Mouse (Mus musculus): ENCODE measurements around the gene Pla2g7. TPM values are rescaled to one million over a fixed set of nuclear protein-coding genes. Genes with fewer than 3 reads are reported as not detected.

Gene Pla2g7
- polyA plus RNA-seq, 1 experiment from 2014 or later: 12.5 TPM

DNA sequence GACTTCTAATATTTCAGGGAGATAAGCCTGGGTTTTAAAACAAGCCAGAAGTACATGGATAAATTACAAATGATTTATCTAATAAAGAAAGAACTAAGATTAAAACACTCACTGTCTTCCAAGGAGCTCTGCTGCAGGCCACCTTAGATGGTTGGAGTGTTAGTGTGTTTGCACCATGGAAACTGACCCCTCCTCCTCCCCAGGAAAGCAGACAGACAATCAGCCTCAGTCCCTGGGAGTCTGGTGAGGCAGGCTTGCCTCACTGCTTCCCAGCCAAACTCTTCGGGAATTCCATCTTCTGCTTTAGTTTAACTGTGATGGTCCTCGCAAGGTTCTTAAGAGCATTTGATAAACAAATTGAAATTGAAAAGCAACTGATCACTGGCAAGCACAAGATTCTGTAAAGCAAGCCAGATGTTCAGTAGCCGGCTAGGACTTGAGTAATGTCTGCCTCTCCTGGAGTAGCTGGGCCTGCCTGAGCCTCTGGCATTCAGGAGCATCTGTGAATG is 16.7 kb upstream of the Pla2g7 start:
- no peak for ATAC-seq (replicated peaks; ENCODE audit: insufficient number of reproducible peaks, insufficient read depth, low FRiP score, low read depth)
- Histone ChIP-seq H3K27ac (no peak overlapping the region), H3K4me2 (no peak overlapping the region), H3K4me1 (replicated peaks) (peaks cover 5% of the 10 kb centered on the region), H3K36me3 (no peaks in the 10 kb centered on the region), H3K9ac (no peak overlapping the region), H3K4me3 (no peak overlapping the region), H3K27me3 (no peaks in the 10 kb centered on the region), H3K9me3 (replicated peaks) (no peaks in the 10 kb centered on the region)
- WGBS: 37% methylated on average over 3 of the region's 3 CpGs

DNA sequence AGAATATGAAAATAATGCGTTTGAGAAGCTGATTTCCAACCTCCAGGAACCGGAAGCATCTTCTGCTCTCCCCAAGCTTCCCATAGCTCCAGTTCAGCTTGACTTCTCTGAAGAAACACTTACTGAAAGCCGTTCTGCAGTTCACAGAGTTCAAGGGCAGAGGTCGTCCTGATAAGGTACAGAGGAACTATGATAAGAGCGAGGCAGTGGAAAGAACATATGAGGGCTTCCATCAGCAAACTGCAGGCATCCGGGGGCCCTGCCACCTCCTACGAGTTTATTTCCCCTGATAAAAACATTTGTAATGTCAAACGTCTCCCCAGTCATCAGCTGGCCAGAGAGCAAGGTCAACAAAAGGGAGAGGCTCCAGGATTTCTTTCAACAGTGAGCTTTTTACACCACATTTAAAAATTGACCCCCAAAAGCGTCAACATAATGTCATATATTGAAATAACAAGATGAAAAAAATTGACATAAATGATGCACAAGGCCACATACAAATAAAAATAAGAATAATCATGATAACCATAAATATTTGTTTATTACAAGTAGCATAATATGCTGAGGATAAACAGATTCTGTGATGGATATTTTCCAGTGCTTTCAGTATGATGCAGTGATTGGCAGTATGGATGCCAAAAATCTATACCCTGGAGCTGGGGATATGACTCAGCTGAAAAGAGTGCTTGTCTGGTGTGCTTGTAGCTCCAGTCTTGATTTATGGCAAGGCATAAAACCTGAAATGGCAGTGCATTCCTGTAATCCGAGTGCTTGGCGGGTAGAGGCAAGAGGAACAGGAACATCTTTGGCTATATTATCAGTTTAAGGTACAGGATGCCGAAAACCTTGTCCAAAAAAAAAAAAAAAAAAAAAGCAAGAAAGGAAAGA is 13.1 kb upstream of the Pla2g7 start:
- no peaks in the 10 kb centered on the region for H3K27me3 ChIP-seq
- no peaks in the 10 kb centered on the region for H3K36me3 ChIP-seq
- H3K4me3 ChIP-seq: no peak overlapping the region
- H3K4me1 ChIP-seq (replicated peaks): peaks cover 11% of the 10 kb centered on the region
- H3K9ac ChIP-seq: no peak overlapping the region
- 33% methylated on average over 12 of the region's 12 CpGs for WGBS
- H3K4me2 ChIP-seq: peak overlapping the region; percentile 14; the same call in 1 of the 2 replicates
- H3K27ac ChIP-seq: 0 out of 2 replicates have a peak overlapping the region, but pooled peaks have one; percentile 5
- H3K9me3 ChIP-seq (replicated peaks): no peaks in the 10 kb centered on the region
- peak; percentile 72 for ATAC-seq (replicated peaks; ENCODE audit: insufficient number of reproducible peaks, insufficient read depth, low FRiP score, low read depth)

DNA sequence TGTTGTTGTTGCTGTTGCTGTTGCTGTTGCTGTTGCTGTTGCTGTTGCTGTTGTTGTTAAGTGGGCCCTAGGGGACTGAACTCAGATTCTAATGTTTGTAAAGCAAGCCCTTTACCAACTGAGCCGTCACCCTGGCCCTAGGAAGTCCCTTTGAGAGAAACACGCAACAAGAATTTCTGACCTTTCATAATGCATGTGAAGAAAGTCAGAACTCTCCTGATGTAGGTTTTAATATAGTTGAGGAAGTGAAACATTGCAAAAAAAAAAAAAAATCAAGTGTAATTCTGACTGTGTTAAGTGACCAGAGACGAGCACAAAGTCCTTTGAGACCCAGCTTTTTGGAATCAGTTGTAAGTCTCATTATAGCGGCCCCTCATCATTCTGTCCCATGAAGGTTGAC is 10.8 kb upstream of the Pla2g7 start:
- Histone ChIP-seq H3K27ac (peak overlapping the region; percentile 39), H3K9ac (no peak overlapping the region), H3K27me3 (no peaks in the 10 kb centered on the region), H3K36me3 (no peaks in the 10 kb centered on the region), H3K4me1 (replicated peaks) (peaks cover 11% of the 10 kb centered on the region), H3K4me3 (no peak overlapping the region), H3K9me3 (replicated peaks) (no peaks in the 10 kb centered on the region), H3K4me2 (no peak overlapping the region)
- 79% methylated on average over 4 of the region's 4 CpGs for WGBS
- no peak for ATAC-seq (replicated peaks; ENCODE audit: insufficient number of reproducible peaks, insufficient read depth, low FRiP score, low read depth)

DNA sequence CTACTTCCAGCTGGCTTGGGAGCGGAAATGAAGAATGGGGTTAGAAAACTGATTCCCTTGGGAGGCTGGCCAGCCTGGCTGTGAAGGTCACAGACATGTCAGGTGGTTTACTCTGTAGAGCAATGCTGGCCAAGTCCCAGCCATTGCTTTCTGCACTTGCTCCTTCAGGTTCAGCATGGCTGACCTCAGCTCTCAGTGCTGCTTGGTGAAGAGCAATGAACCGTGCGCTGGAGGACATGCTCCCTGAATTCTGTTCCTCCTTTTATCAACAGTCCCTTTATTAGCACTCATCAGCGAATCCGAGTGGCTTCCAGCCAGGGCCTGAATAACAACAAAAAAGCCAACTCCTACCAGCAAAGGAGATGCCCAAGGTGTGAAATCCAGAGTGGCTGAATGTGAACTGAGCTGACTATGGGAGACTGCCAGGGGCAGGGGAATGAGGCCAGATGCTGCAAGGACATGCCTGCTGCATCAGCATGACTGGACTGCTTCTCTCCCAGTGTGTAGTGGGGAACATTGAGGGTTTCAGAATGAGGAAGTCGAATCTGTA is 10.3 kb upstream of the Pla2g7 start:
- Histone ChIP-seq H3K4me3 (no peak overlapping the region), H3K9me3 (replicated peaks) (no peaks in the 10 kb centered on the region), H3K9ac (no peak overlapping the region), H3K36me3 (no peaks in the 10 kb centered on the region), H3K27me3 (no peaks in the 10 kb centered on the region), H3K27ac (peak overlapping the region; percentile 39), H3K4me1 (replicated peaks) (peaks cover 11% of the 10 kb centered on the region), H3K4me2 (no peak overlapping the region)
- WGBS: 50% methylated on average over 6 of the region's 6 CpGs
- no peak; the same call in 1 of the 2 replicates for ATAC-seq (replicated peaks; ENCODE audit: insufficient number of reproducible peaks, insufficient read depth, low FRiP score, low read depth)

DNA sequence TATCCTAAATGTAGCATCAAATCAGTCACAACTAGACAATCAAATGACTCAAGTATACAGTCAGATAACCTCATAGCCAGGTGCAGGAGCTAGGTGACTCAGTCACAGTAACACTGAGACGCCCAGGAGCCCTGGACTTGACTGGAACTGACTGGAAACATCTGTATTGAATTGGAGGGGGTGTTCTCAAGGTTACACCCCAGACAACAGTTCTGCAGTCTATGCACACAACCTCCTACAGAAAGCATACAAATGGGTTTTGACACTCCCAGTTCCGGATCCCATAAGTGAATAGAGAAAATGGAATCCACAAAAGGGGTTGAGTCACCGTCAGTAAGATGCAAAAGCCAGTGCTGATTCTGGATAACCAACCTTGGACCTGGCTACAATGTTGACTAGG is 9.2 kb upstream of the Pla2g7 start:
- no peaks in the 10 kb centered on the region for H3K9me3 ChIP-seq (replicated peaks)
- H3K4me1 ChIP-seq (replicated peaks): peaks cover 11% of the 10 kb centered on the region
- H3K9ac ChIP-seq: no peak overlapping the region
- H3K36me3 ChIP-seq: no peaks in the 10 kb centered on the region
- ATAC-seq (replicated peaks; ENCODE audit: insufficient number of reproducible peaks, insufficient read depth, low FRiP score, low read depth): no peak
- no peak overlapping the region for H3K27ac ChIP-seq
- no peak overlapping the region for H3K4me3 ChIP-seq
- H3K27me3 ChIP-seq: no peaks in the 10 kb centered on the region
- H3K4me2 ChIP-seq: no peak overlapping the region
- WGBS: 83% methylated on average over 3 of the region's 3 CpGs

DNA sequence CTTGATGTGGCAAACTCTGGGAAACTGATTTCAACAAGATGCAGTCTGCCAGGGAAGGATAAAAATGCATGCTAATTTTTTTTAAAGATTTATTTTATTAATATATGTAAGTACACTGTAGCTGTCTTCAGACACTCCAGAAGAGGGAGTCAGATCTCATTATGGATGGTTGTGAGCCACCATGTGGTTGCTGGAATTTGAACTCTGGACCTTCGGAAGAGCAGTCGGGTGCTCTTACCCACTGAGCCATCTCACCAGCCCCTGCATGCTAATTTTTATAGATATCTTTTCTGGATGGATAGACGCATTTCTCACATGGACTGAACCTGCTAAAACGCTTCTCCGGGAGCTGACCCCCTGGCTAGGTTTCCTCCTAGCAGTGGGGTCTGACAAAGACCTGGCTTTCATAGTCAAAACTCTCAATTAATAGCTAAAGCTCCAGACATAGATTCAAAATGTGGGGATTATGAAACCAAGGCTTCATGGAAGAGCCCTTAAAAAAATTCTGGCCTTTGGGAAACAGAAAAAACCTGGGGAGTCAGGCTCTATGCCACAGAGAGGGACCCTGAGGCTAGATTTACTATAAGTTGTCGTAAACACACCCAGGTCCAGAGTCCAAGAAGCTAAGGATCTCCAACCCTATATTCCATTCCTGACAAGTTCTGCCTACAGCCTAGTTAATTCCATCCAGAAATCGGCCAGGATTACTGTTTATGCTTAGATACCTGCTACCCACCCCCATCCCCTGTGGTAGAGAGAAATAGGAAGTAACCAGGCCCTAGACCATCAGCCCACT is 4.5 kb upstream of the Pla2g7 start:
- 82% methylated on average over 7 of the region's 7 CpGs for WGBS
- no peak overlapping the region for H3K9ac ChIP-seq
- peaks cover 3% of the 10 kb centered on the region for H3K4me1 ChIP-seq (replicated peaks)
- no peaks in the 10 kb centered on the region for H3K9me3 ChIP-seq (replicated peaks)
- no peak overlapping the region for H3K4me2 ChIP-seq
- H3K36me3 ChIP-seq: no peaks in the 10 kb centered on the region
- no peak overlapping the region for H3K4me3 ChIP-seq
- no peak overlapping the region for H3K27ac ChIP-seq
- H3K27me3 ChIP-seq: no peaks in the 10 kb centered on the region
- no peak for ATAC-seq (replicated peaks; ENCODE audit: insufficient number of reproducible peaks, insufficient read depth, low FRiP score, low read depth)

DNA sequence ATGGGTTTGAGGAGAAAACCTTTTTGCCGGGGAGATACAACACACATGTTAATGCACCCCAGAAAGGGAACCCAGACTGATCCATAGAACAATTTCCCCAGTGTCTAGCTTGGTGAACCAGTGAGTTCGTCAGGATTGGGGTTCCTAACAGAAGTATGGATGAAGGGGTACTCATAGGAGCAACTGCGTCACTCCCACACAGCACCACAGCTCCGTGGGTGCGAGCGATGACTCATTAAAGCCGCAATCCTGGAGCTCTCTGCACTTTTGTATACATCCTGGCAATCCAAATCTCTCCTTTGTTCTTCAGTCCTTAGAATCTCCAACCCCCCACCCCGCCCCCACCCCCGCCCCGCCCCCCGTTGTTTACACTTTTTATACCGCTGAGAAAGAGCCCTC is 306 bp upstream of the Pla2g7 start:
- no peaks in the 10 kb centered on the region for H3K9me3 ChIP-seq (replicated peaks)
- peak overlapping the region; percentile 58 for H3K4me3 ChIP-seq
- H3K27ac ChIP-seq: no peak overlapping the region
- WGBS: 19% methylated on average over 12 of the region's 12 CpGs
- ATAC-seq (replicated peaks; ENCODE audit: insufficient number of reproducible peaks, insufficient read depth, low FRiP score, low read depth): no peak
- H3K4me1 ChIP-seq (replicated peaks): peaks cover 10% of the 10 kb centered on the region
- peak overlapping the region; percentile 59; the same call in 1 of the 2 replicates for H3K9ac ChIP-seq
- no peaks in the 10 kb centered on the region for H3K36me3 ChIP-seq
- peak overlapping the region; percentile 91 for H3K4me2 ChIP-seq
- no peaks in the 10 kb centered on the region for H3K27me3 ChIP-seq

DNA sequence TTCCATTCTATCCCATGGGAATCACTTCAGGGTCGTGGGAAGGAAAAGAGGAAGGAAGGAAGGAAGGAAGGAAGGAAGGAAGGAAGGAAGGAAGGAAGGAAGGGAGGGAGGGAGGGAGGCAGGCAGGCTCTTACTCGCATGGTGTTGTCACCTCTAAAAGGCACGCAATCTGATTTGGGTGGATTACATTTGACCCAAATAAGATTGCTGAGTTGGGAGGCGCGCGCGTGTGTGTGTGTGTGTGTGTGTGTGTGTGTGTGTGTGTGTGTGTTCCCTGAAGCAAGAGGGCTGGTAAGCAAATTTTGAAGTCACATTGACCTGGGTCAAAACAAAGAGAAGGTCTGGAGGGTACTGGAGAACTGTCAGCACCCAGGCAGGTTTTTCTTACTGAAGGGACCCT is 1.4 kb downstream of the Pla2g7 start:
- no peak overlapping the region for H3K9ac ChIP-seq
- no peak overlapping the region for H3K4me3 ChIP-seq
- no peaks in the 10 kb centered on the region for H3K36me3 ChIP-seq
- H3K4me1 ChIP-seq (replicated peaks): peaks cover 10% of the 10 kb centered on the region
- H3K27ac ChIP-seq: no peak overlapping the region
- H3K9me3 ChIP-seq (replicated peaks): no peaks in the 10 kb centered on the region
- WGBS: 51% methylated on average over 7 of the region's 7 CpGs
- no peak for ATAC-seq (replicated peaks; ENCODE audit: insufficient number of reproducible peaks, insufficient read depth, low FRiP score, low read depth)
- H3K27me3 ChIP-seq: no peaks in the 10 kb centered on the region
- H3K4me2 ChIP-seq: 0 out of 2 replicates have a peak overlapping the region, but pooled peaks have one; percentile 2

DNA sequence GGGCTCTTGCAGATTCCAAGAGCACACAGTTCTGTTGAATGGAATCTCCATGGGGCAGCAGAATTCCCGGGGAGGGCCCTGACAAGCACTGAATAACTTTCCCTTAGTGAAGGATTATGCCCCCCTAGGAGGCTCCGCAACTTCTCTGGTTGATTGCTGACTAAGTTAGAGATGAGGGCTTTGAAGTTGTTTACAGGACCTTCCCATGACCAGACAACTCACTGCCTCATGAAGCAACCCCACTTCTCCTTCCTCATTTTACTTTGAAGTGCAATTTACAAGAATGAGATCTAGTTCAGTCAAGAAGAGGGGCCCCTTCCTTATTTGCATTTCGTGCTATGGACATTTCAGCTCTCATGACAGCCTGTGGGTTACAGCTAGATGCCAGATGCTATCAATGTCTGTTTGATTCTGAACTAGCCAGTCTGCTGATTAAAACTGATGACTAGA is 5.8 kb downstream of the Pla2g7 start:
- Histone ChIP-seq H3K4me2 (no peak overlapping the region), H3K9ac (no peak overlapping the region), H3K9me3 (replicated peaks) (no peaks in the 10 kb centered on the region), H3K27me3 (no peaks in the 10 kb centered on the region), H3K4me1 (replicated peaks) (peaks cover 5% of the 10 kb centered on the region), H3K27ac (no peak overlapping the region), H3K36me3 (no peaks in the 10 kb centered on the region), H3K4me3 (no peak overlapping the region)
- ATAC-seq (replicated peaks; ENCODE audit: insufficient number of reproducible peaks, insufficient read depth, low FRiP score, low read depth): no peak
- 41% methylated on average over 3 of the region's 3 CpGs for WGBS

DNA sequence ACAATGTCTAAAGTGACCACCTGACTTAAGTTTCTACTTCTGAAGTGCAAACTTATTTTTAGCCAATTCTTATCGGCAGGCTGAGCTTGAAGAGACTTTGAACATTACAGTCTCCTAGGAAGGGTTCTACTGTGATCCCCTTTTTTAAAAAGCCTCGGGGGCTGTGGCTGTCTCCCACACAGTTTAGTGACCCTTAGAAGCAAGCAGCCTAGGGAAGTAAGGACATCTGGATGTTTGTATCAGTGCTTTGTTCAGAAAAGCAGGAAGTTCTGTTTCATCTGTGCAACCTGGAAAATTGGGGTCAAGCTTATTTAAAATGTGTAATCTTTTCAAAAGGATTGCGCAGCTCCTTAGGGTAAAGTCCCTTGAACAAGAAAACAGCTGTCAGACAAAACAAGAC is 12.6 kb downstream of the Pla2g7 start:
- H3K36me3 ChIP-seq: no peaks in the 10 kb centered on the region
- no peaks in the 10 kb centered on the region for H3K9me3 ChIP-seq (replicated peaks)
- peaks cover 21% of the 10 kb centered on the region for H3K4me1 ChIP-seq (replicated peaks)
- peak overlapping the region; percentile 5; the same call in 1 of the 2 replicates for H3K4me3 ChIP-seq
- H3K27me3 ChIP-seq: no peaks in the 10 kb centered on the region
- H3K9ac ChIP-seq: no peak overlapping the region
- H3K27ac ChIP-seq: peak overlapping the region; percentile 56
- peak overlapping the region; percentile 46 for H3K4me2 ChIP-seq
- no peak for ATAC-seq (replicated peaks; ENCODE audit: insufficient number of reproducible peaks, insufficient read depth, low FRiP score, low read depth)
- 24% methylated on average over 3 of the region's 3 CpGs for WGBS

DNA sequence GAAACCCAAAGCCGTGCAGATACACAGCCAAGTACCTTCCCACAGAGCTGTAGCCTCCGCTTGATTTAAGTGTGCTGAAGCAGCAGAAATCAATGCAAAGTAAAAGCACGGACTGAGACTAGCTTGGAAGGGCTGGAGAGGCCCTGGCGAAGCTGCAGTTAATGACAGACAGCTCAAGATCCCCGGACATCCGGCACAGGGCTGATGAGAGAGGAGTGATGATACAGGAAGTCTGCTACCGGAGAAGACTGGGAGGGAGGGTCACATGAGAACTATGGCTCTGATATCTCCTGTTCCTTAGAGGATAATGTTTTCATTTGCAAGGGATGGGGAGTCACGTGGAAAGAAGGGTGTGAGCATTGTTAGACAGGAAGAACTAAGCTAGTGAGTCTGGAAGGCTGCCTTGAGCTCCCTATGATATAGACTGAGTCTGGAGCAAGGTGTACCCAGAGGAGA is 13.1 kb downstream of the Pla2g7 start:
- peak overlapping the region; percentile 56 for H3K27ac ChIP-seq
- no peaks in the 10 kb centered on the region for H3K9me3 ChIP-seq (replicated peaks)
- peak overlapping the region; percentile 46 for H3K4me2 ChIP-seq
- peak overlapping the region; percentile 5; the same call in 1 of the 2 replicates for H3K4me3 ChIP-seq
- peak; percentile 71 for ATAC-seq (replicated peaks; ENCODE audit: insufficient number of reproducible peaks, insufficient read depth, low FRiP score, low read depth)
- peaks cover 21% of the 10 kb centered on the region for H3K4me1 ChIP-seq (replicated peaks)
- no peak overlapping the region for H3K9ac ChIP-seq
- no peaks in the 10 kb centered on the region for H3K27me3 ChIP-seq
- no peaks in the 10 kb centered on the region for H3K36me3 ChIP-seq
- WGBS: 16% methylated on average over 8 of the region's 8 CpGs

Measured in heart, embryonic 15.5 days (tissue).